Mouse (Mus musculus) telencephalon, adult 2 months (tissue): ENCODE measurements around the gene Man2a2.
A peak's percentile ranks its signal among the peaks of the same experiment; 100 is the strongest.
"Not testable (repeated sequence)": the region's sequence is repeated elsewhere in the genome, so short reads cannot be mapped to it uniquely, and the experiment has no call there.

Experiments used
- DNase-seq: peaks from one replicate; pipeline ENCODE4 v3.0.0-alpha.2; 2011; ENCODE audit warnings: low read depth, low spot score

The Man2a2 gene

DNA sequence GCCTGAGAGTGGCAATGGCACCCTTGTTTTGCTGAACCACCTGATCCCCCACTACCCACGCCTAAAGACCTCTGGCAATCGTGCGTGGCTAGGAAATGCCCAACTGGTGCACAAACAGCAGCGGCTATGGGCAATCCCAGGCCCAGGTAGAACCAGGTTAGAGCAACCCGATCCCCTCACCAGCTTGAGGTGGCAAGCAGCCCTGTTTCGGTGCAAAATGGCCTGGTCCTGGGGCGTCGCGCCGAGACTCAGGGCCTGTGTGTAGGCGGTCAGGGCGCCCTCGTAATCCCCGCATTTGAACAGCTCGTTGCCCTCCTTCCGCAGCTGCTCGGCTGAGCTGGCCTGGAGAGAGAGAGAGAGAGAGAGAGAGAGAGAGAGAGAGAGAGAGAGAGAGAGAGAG is 31.8 kb downstream of the Man2a2 start:
- DNase-seq: no peak

DNA sequence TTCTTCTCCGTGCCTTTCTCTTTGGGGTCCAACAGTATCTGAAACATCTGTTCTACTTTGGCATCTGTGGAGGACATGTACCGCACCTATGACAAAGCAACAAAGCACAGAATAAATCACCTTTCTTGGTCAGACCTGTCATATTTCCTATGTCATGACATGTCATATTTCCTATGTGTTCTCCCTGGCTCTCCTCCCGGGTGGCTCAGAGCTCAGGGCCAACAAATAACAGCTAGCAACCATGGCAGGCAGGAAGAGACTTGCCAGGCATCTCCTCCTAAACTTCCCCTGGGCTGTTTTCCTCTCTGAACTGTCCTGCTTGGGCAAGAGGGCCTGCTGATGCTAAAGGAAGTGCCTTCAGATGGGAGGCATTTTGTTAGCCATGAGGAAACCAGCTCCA is 34.2 kb downstream of the Man2a2 start:
- no peak for DNase-seq

DNA sequence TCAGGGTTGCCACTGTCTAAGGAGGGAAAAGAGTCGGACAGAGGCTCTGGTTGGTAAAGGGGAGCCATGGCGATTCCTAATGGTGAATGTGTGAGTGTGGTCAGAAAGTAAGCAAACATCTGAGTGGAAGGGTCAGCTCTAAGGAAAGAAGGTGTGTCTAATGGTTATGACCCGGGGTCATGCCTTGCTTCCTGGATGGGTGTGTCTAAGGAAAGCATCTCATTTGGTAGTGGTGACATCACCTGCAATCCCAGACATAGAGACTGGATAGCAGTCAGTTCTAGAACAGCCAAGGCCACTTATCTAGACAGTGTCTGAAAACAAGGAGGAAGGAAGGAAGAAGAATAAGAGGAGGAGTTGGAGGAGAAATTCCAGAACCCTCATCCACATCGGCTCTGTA is 36.3 kb downstream of the Man2a2 start:
- DNase-seq: no peak

DNA sequence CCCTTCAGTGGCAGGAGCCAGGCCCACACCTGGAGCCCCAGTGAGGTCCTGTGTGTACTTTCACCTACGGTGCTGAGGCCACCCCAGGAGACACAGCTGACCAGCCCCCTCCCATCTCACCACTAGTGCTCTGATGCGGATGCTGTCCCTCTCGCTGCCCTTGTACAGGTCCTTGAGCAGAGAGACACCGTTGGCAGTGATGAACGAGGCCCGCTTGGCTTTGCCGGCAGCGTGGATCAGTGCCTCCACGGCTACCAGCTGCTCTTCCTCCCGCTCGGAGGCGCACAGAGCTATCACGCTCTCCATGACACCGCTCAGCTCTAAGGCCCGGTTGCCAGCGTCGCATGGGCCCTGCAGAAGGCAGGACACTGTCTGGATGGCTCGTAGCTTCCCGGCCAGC is 39.7 kb downstream of the Man2a2 start:
- DNase-seq: no peak

DNA sequence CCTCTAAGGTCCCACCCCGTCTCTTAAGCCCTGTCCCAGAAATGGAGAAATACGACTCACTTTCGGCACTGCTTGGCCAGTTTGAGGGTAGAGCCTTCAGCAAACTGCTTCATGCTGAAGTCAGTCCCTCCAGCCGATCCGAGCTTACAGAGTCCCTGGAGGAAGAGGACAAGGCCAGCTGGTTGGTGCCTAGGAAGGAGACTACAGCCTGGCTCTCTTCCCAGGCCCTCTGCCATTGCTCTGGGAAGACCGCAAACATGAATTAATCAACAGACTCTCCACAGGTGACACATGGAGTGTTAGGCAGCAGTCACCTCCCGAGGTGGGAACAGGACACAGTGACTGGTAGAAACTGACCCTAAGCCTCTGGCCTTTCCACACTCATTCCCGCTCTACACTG is 40.9 kb downstream of the Man2a2 start:
- DNase-seq: no peak

DNA sequence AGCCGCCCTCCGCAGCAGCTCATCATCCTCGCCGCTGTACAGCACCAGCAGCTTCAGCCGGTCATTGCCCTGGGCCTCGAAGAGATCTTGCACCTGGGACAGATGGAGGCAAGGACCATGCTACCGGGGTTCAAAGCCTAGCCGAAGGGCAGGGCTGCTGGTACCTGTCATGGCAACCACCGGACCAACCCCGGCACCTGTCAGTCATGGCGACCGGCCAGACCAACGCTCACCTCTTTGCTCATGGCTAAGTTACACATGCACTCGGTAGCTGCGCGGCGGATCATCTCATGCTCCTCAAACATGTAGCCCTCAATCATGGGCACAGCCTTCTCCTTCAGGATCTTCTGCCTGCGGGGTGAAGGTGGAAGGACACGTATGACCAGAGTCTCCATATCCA is 45.1 kb downstream of the Man2a2 start:
- no peak for DNase-seq

DNA sequence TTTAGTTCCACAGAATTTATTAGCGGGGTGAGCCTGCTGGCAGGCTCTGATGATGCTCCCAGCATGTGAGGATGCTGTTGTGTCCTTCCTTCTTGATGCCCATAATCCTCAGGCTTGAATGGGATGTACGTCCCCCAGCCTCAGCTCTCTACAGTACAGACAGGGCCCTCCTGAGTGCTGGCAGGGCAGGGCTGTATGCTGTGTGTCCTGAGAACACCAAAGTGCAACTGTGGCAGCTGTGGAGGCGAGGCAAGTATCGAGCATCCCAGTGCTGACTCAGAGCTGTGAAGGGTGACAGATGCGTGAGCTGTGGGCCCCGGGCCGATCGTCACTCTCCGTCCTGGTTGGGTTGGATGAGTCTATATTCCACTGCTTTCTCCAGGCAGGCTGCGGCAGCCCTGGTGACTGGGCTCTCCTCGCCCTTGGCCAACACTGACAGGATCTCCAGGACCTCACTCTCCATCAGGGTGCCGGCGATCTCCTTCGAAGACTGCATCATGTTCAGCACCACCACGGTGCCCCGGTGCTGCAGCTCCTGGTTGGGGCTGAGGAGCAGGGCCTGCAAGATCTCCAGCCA is 45.8 kb downstream of the Man2a2 start:
- no peak for DNase-seq

DNA sequence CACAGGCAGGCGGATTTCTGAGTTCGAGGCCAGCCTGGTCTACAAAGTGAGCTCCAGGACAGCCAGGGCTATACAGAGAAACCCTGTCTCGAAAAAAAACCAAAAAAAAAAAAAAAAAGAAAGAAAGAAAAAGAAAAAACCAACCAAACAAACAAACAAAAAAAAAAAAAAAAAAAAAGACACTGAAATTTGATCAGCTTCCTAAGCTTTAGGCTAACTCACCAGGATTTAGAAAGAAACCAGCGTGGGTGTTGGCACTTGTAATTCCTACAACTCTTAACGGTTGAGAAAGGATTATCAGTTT is 46.4 kb downstream of the Man2a2 start:
- DNase-seq: not testable (repeated sequence)

DNA sequence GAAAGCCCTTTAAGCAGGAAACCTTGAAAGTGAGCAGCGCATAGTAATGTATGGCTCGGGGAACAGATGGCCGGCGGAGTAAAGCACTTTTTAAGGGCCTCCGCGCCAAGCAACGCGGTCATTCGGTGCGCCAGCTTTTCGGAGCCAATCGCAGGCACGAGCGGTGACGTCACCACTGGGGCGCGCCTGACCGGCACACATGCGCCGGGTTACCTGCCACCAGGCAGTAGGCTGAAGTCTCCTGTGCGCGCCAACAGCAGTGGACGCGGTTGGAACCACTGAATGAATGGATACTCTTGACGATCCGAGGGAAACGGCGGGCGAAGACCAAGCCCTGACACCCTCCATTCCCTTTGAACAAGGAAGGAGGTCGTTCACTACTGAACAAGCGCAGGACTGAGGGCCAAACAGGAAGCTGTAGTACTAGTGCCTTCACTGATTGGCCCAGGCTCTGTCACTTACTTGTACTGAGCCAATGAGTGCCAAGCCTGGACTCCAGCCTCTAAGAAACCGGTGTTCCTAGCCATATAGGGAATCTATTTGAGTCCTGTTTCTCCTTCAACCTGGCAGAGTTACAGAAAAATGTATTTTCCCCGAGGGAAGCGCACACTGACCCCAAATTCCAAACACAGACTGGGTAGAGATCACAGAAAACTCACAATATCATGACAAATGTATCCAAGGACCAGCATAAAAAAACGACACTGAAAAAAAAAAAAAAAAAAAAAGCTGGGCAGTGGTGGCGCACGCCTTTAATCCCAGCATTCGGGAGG is 46.9 kb downstream of the Man2a2 start, which contains the start of gene Rccd1:
Gene Rccd1 (minus strand): TSS at position 412 of the 773 bp plus-strand sequence.
- peak; percentile 99 for DNase-seq

DNA sequence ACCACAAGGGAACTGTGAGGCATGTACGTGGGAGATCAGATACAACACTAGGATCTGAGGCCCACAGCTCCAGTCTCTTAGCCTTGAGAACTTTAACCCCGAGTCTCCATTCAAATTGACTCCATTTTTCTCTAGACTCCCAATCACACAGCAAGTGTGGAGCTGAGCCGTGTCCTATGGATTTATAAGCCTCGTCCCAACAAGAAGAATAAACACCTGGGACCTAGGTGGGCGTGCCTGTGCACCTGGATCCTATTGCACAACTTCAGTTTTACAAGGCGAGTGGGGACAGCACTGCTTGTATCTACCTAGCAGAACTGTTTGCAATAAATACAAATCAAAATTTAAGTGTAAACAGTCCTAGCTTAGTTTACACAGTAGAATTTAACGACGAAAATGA is 47.8 kb downstream of the Man2a2 start:
- DNase-seq: no peak

DNA sequence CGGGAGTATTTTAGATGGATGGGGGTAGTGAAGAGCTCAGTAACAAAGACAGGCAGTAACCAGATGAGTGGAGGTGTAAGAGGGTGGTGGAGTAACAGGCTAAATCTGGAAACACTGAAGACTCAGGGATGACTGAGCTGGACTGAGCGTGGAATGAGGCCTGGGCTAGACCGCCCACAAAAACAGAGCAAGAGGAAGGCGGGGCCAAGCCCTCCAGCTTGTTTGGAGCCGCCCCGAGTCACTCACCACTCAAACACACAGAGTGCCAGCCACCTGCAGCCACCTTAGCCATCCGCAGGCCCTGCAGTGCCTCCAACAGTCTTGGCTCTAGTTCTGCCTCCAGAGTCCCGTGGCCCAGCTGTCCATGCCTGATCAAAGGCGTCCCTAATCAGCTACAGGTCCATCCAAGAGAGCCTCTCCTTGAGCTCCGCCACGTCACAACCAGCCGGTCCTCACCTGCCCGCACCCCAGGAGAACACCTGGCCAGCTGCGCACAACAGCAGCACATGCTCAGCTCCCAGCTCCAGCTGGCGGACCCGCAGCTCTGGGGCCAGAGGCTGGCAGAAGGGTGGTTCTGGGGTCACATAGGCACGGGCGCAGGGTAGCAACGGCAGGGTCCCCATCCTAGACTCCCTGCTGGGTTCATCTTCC is 51.2 kb downstream of the Man2a2 start:
- DNase-seq: no peak

DNA sequence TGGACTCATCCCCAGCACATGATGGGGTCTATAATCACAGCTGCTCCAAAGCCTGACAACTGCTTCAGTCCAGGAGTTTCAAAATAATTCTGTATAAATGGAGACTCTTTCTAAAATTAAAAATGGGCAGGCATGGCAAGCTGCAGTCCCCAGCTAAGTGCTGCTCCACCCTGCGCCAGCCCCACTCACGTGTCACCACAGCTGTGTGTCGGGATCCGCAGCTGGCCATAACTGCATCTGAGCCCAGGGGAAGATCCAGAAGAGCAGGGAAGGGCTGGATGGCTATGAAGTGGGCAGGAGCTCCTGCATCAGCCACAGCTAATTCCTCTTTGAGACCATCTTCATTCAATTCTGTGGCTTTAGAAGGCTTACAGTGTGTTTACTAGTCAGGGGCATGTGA is 52.5 kb downstream of the Man2a2 start:
- no peak for DNase-seq

DNA sequence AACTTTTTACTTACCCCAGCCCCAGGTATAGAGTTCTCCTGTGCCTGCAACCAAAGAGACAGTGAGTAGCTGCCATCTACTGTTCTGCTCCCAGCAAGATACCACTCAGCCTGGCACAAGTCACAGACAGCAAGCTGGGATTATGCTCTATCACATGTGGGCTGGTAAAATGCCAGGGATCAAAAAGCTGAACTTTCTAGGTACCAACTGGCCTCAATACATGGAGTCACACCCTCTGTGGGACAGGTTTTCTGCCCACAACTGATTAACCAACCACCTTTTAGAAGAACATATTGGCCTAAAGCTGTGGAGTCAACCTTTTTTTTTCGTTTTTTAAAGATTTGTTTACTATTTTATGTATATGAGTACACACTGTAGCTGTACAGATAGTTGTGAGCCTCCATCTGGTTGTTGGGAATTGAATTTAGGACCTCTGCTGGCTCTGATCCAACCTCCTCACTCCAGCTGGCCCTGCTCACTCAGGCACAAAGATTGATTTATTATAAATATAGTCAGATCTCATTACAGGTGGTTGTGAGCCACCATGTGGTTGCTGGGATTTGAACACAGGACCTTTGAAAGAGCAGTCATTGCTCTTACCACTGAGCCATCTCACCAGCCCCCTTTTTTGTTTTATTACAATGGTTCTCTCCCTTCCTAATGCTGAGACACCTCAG is 53.6 kb downstream of the Man2a2 start:
- DNase-seq: no peak

DNA sequence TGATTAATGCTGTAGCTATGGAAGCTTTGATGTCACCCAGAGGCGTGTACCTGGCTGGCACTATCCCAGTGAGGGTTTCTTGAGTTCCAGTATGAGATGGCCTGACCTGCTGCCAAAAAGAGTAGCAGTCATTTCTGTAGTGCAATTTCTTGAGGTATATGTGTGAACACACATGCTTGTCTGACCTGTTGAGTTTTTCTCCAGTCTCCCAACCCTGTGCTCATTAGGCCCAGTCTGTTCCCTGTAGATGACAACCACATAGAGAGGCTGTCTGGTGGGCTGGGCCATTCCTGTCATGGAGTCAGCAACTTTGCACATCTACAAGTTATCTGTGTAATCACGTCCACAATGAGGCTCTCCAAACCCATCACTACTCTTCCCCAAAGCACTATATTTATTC is 55.4 kb downstream of the Man2a2 start:
- no peak for DNase-seq

DNA sequence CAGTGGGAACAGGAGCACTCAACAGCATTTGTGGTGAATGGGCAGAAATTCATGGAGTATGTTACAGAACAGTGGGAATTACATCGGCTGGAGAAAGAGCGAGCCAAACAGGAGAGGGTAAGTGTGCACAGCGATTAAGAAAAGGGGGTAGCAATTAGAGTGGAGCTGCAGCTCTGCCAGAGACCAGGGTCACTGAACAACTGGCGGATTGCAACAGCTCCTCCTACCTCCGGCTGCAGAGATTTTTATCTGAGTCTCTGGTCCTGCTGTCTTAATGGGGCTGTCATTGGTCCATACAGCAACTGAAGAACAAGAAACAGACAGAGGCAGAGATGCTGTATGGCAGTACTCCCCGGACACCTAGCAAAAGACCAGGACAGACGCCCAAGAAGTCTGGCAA is 60.4 kb downstream of the Man2a2 start:
- no peak for DNase-seq

DNA sequence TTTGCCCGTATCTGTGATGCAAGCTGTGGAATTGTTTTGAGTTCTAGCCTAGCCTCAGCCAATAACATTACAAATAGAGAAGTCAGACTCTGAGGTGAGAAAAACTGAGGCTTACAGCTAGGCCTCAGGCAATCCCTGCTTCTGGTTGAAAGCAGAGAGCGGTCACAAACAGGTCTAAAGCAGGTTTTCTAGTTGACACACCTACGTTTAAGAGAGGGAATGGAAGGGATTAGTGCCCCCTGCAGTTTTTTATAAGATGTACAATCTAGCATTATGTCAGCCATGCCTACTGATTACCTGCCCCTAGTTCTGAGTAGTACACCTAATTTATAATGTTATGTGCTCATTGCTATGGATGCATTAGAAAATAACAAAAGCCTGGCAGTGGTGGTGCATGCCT is 63.4 kb downstream of the Man2a2 start:
- DNase-seq: no peak

DNA sequence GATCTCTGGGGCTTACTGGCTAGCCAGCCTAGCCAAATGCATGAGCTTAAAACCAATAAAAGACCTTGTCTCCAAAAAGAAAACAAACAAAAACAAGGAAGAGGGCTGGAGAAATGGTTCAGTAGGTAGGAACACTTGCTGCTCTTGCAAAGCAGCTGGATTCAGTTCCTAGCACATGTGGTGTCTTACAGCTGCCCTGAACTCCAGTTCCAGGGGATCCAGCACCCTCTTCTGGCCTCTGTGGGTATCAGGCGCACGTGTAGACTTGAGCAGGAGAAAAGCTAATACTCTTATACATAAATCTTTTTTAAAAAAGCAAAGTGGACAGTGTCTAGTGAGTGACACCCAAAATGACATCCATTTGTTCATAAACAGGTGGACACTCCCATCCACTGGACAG is 69.7 kb downstream of the Man2a2 start:
- DNase-seq: no peak

DNA sequence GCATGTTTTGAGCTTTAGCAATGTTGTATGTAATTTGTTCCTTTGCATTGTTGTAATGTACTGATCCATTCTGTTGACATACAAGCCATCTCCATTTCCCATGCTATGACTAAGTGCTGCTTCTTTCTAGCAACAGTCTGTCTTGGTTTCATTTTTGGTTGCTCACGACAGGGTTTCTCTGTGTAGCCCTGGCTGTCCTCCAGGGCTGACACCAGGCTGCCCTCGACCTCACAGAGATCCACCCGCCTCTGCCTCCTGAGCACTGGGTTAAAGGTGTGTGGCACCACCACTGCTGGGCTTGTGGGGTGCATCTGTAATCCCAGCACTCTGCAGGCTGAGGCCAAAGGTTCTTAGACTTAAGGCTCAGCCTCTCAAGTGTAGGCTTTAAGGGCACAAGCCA is 71.6 kb downstream of the Man2a2 start:
- DNase-seq: no peak
